Mouse (Mus musculus): ENCODE results near the gene Dnlz. TPM values are rescaled to one million over a fixed set of nuclear protein-coding genes. Genes with fewer than 3 reads are reported as not detected.
"Not testable (repeated sequence)": the region's sequence is repeated elsewhere in the genome, so short reads cannot be mapped to it uniquely, and the experiment has no call there.

Gene Dnlz
- polyA plus RNA-seq, 2 experiments, result 7.0 to 7.6 TPM

DNA sequence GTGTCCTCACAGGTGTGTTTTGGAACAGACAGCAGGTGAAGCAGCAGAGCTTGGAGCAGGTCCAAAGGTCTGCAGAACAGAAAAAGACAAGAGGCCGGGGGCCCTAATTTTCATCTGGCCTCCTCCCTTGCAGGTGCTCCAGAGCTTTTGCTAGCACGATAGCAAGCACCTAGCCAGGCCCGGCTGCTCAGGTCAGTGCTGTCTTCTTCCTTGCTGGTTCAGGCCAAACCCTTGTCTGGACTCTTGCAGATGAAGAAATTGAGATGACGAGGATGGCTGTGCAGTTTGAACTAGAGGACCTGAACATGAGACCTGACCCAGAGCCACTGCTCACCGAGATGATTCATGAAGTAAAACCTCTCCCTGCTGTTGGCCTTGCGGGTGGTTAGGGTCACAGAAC lies 39.7 kb upstream of the Dnlz start:
- Histone ChIP-seq H3K9ac (replicated peaks) (no peak overlapping the region), H3K27ac (no peak overlapping the region), H3K4me3 (ENCODE audit: insufficient read depth in 1 of 2, low read depth in 2 of 2, low read length in 2 of 2) (no peak overlapping the region), H3K4me1 (replicated peaks; ENCODE audit: control insufficient read depth in 2 of 2, insufficient read depth in 2 of 2, low read length in 1 of 2) (peaks cover 3 to 5% of the 10 kb centered on the region in 2 experiments; a peak in 2 of 4 replicates), H3K36me3 (replicated peaks; ENCODE audit: control insufficient read depth, insufficient read depth, low read depth) (peaks cover 67% of the 10 kb centered on the region), H3K27me3 (ENCODE audit: control insufficient read depth, insufficient read depth, low read length) (no peaks in the 10 kb centered on the region), H3K4me2 (ENCODE audit: low read depth) (no peak overlapping the region), H3K9me3 (ENCODE audit: control insufficient read depth, low read length) (no peaks in the 10 kb centered on the region)
- no peak for TF ChIP-seq CTCF (IDR thresholded peaks at IDR 0.05; ENCODE audit: low read depth)
- TF ChIP-seq EP300 (IDR thresholded peaks at IDR 0.05; ENCODE audit: low read depth), result no peak
- WGBS (ENCODE audit: insufficient replicate concordance), result 80% methylated on average over 6 of the region's 6 CpGs
- ATAC-seq (ENCODE audit: insufficient read depth), result no peak
- no peak for DNase-seq (ENCODE audit: low read depth in 3 of 3, low spot score in 3 of 3)

GRCm38 (mm10) chr2:26390954-26391353 lies 39.0 kb upstream of the Dnlz start:
- peaks cover 66% of the 10 kb centered on the region for H3K36me3 ChIP-seq (replicated peaks; ENCODE audit: control insufficient read depth, insufficient read depth, low read depth)
- no peak overlapping the region for H3K27ac ChIP-seq
- WGBS (ENCODE audit: insufficient replicate concordance), result 55% methylated on average over 3 of the region's 3 CpGs
- no peaks in the 10 kb centered on the region for H3K9me3 ChIP-seq (ENCODE audit: control insufficient read depth, low read length)
- no peak overlapping the region for H3K4me3 ChIP-seq (ENCODE audit: insufficient read depth in 1 of 2, low read depth in 2 of 2, low read length in 2 of 2)
- peak overlapping the region; percentile 13 for H3K4me2 ChIP-seq (ENCODE audit: low read depth)
- no peaks in the 10 kb centered on the region for H3K27me3 ChIP-seq (ENCODE audit: control insufficient read depth, insufficient read depth, low read length)
- H3K9ac ChIP-seq (replicated peaks), result no peak overlapping the region
- no peak for TF ChIP-seq EP300 (IDR thresholded peaks at IDR 0.05; ENCODE audit: low read depth)
- no peak for TF ChIP-seq CTCF (IDR thresholded peaks at IDR 0.05; ENCODE audit: low read depth)
- peaks cover 3 to 5% of the 10 kb centered on the region in 2 experiments; a peak in 2 of 4 replicates for H3K4me1 ChIP-seq (replicated peaks; ENCODE audit: control insufficient read depth in 2 of 2, insufficient read depth in 2 of 2, low read length in 1 of 2)
- DNase-seq (ENCODE audit: low read depth in 3 of 3, low spot score in 3 of 3), result no peak
- ATAC-seq (ENCODE audit: insufficient read depth), result no peak

DNA sequence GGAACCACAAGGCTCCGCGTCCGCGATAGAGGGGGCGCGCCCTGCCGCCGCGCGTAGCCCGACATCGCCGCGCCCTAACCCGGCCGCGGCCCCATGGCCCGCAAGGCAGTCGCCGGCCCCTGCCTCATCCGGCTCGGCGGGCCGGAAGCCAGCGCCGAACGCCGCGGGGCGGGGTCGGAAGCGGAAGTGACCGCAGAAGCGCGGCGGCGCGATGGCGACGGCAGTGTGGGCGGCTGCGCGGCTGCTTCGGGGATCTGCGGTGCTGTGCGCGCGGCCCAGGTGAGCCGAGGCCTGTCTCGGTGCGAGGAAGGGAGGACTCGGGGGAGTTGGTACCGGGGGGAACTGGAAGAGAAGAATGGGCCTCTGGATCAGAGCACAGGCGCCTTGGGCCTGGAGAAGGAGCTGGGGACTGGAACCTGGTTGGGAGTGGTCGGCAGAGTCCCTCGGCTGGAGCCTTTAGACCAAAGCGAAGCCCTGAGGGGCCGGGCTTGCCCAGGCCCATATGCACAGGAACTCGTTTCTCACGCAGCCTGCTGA lies 37.3 kb upstream of the Dnlz start, which contains the start of the genes Entr1 and Pmpca:
Entr1 (minus strand) TSS at position 163 of the 537 bp plus-strand sequence.
Pmpca (plus strand) TSS at position 186 of the 537 bp plus-strand sequence.
- ATAC-seq (ENCODE audit: insufficient read depth), result peak; percentile 89
- H3K9ac ChIP-seq (replicated peaks), result peak within 1 kb of the TSS; percentile 89
- H3K4me2 ChIP-seq (ENCODE audit: low read depth), result peak within 1 kb of the TSS; percentile 74
- WGBS (ENCODE audit: insufficient replicate concordance), result 0% methylated on average over 60 of the region's 60 CpGs
- peak within 1 kb of the TSS; percentile 26 for H3K27ac ChIP-seq
- no peaks in the 10 kb centered on the region for H3K9me3 ChIP-seq (ENCODE audit: control insufficient read depth, low read length)
- peaks cover 3 to 5% of the 10 kb centered on the region in 2 experiments; a peak in 2 of 4 replicates for H3K4me1 ChIP-seq (replicated peaks; ENCODE audit: control insufficient read depth in 2 of 2, insufficient read depth in 2 of 2, low read length in 1 of 2)
- TF ChIP-seq EP300 (IDR thresholded peaks at IDR 0.05; ENCODE audit: low read depth) (no peak), CTCF (IDR thresholded peaks at IDR 0.05; ENCODE audit: low read depth) (no peak)
- H3K4me3 ChIP-seq (ENCODE audit: insufficient read depth in 1 of 2, low read depth in 2 of 2, low read length in 2 of 2), result peak within 1 kb of the TSS; percentile 87 to 93
- H3K36me3 ChIP-seq (replicated peaks; ENCODE audit: control insufficient read depth, insufficient read depth, low read depth), result peaks cover 64% of the 10 kb centered on the region
- no peaks in the 10 kb centered on the region for H3K27me3 ChIP-seq (ENCODE audit: control insufficient read depth, insufficient read depth, low read length)
- peak; percentile 71 to 76 (median 73) for DNase-seq (ENCODE audit: low read depth in 3 of 3, low spot score in 3 of 3)

GRCm38 (mm10) chr2:26388682-26389153 lies 36.8 kb upstream of the Dnlz start:
- H3K4me3 ChIP-seq (ENCODE audit: insufficient read depth in 1 of 2, low read depth in 2 of 2, low read length in 2 of 2), result peak overlapping the region; percentile 87 to 93
- no peaks in the 10 kb centered on the region for H3K9me3 ChIP-seq (ENCODE audit: control insufficient read depth, low read length)
- H3K9ac ChIP-seq (replicated peaks), result peak overlapping the region; percentile 89
- ATAC-seq (ENCODE audit: insufficient read depth) (peak; percentile 62), DNase-seq (ENCODE audit: low read depth in 3 of 3, low spot score in 3 of 3) (no peak)
- WGBS (ENCODE audit: insufficient replicate concordance), result under 1% methylated on average over 45 of the region's 45 CpGs
- peak overlapping the region; percentile 26 for H3K27ac ChIP-seq
- H3K27me3 ChIP-seq (ENCODE audit: control insufficient read depth, insufficient read depth, low read length), result no peaks in the 10 kb centered on the region
- peaks cover 3 to 5% of the 10 kb centered on the region in 2 experiments; a peak in 2 of 4 replicates for H3K4me1 ChIP-seq (replicated peaks; ENCODE audit: control insufficient read depth in 2 of 2, insufficient read depth in 2 of 2, low read length in 1 of 2)
- no peak for TF ChIP-seq EP300 (IDR thresholded peaks at IDR 0.05; ENCODE audit: low read depth)
- no peak for TF ChIP-seq CTCF (IDR thresholded peaks at IDR 0.05; ENCODE audit: low read depth)
- H3K36me3 ChIP-seq (replicated peaks; ENCODE audit: control insufficient read depth, insufficient read depth, low read depth), result peaks cover 65% of the 10 kb centered on the region
- peak overlapping the region; percentile 74 for H3K4me2 ChIP-seq (ENCODE audit: low read depth)

DNA sequence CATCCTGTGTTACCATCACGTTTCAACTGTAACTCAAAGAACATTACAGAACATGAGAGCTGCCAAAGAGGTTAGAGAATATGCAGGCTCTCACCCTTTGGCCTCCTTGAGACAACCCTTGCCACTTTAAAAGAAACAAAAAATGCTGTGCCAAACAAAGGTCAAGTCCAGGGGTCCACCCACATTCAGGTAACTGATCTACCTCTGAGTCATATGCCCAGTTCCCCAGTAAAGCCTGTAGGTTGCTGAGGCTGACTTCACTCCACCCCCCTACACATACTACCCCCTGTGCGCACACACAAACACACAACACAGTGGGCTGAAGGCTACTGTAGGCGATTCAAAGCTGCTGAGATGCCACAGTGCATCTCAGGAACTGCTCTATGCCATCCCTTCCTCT lies 35.8 kb upstream of the Dnlz start:
- H3K9me3 ChIP-seq (ENCODE audit: control insufficient read depth, low read length), result no peaks in the 10 kb centered on the region
- no peak for ATAC-seq (ENCODE audit: insufficient read depth)
- H3K4me2 ChIP-seq (ENCODE audit: low read depth), result peak overlapping the region; percentile 74
- no peaks in the 10 kb centered on the region for H3K27me3 ChIP-seq (ENCODE audit: control insufficient read depth, insufficient read depth, low read length)
- 76% methylated on average over 3 of the region's 3 CpGs for WGBS (ENCODE audit: insufficient replicate concordance)
- H3K9ac ChIP-seq (replicated peaks), result no peak overlapping the region
- TF ChIP-seq EP300 (IDR thresholded peaks at IDR 0.05; ENCODE audit: low read depth) (no peak), CTCF (IDR thresholded peaks at IDR 0.05; ENCODE audit: low read depth) (no peak)
- no peak for DNase-seq (ENCODE audit: low read depth in 3 of 3, low spot score in 3 of 3)
- H3K4me3 ChIP-seq (ENCODE audit: insufficient read depth in 1 of 2, low read depth in 2 of 2, low read length in 2 of 2), result peak overlapping the region in 1 of 2 experiments; percentile 87; a peak in 2 of 4 replicates
- H3K4me1 ChIP-seq (replicated peaks; ENCODE audit: control insufficient read depth in 2 of 2, insufficient read depth in 2 of 2, low read length in 1 of 2), result peaks cover 3 to 5% of the 10 kb centered on the region in 2 experiments; a peak in 2 of 4 replicates
- peaks cover 65% of the 10 kb centered on the region for H3K36me3 ChIP-seq (replicated peaks; ENCODE audit: control insufficient read depth, insufficient read depth, low read depth)
- H3K27ac ChIP-seq, result no peak overlapping the region

DNA sequence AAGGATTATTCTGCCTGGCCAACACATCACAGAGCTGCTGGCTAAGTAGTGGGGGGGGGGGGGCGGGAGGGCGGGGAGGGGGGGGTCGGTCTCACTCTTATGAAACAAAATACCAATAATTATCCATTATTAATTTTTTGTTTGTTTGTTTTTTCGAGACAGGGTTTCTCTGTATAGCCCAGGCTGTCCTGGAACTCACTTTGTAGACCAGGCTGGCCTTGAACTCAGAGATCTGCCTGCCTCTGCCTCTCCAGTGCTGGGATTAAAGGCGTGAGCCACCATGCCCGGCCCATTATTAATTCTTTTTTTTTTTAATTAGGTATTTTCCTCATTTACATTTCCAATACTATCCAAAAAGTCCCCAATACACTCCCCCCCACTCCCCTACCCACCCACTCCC lies 29.0 kb upstream of the Dnlz start:
- H3K36me3 ChIP-seq (replicated peaks; ENCODE audit: control insufficient read depth, insufficient read depth, low read depth), result peaks cover 48% of the 10 kb centered on the region
- not testable (repeated sequence) for H3K27ac ChIP-seq; H3K27me3 ChIP-seq (ENCODE audit: control insufficient read depth, insufficient read depth, low read length); H3K4me1 ChIP-seq (replicated peaks; ENCODE audit: control insufficient read depth in 2 of 2, insufficient read depth in 2 of 2, low read length in 1 of 2); H3K9me3 ChIP-seq (ENCODE audit: control insufficient read depth, low read length); H3K9ac ChIP-seq (replicated peaks); DNase-seq (ENCODE audit: low read depth in 3 of 3, low spot score in 3 of 3); ATAC-seq (ENCODE audit: insufficient read depth)
- 13% methylated on average over 6 of the region's 6 CpGs for WGBS (ENCODE audit: insufficient replicate concordance)
- H3K4me3 ChIP-seq (ENCODE audit: insufficient read depth in 1 of 2, low read depth in 2 of 2, low read length in 2 of 2), result peak overlapping the region; percentile 68 to 93
- H3K4me2 ChIP-seq (ENCODE audit: low read depth), result peak overlapping the region; percentile 83

All from liver, embryonic 14.5 days (tissue).